Mouse (Mus musculus) thymus, adult 2 months (tissue): ENCODE data around the gene Aqp8. TPM values are rescaled to one million over a fixed set of nuclear protein-coding genes. Genes with fewer than 3 reads are reported as not detected.

ENCODE experiments used
- DNase-seq: peaks from one replicate; pipeline ENCODE4 v3.0.0; 2021
- H3K27ac ChIP-seq: fragments of 200-500 bp; 2 replicates; pipeline ENCODE4 v1.5.1; 2012; ENCODE audit warnings: low read length, control low read depth; ENCODE audit not compliant: control insufficient read depth, insufficient read depth
- H3K27me3 ChIP-seq: fragments of 200-500 bp; 2 replicates; pipeline ENCODE4 v1.6.1; 2012; ENCODE audit warnings: mild to moderate bottlenecking, low read length, moderate library complexity, mixed read lengths; ENCODE audit not compliant: control insufficient read depth, insufficient read depth
- H3K36me3 ChIP-seq: fragments of 200-500 bp; 2 replicates; pipeline ENCODE4 v1.6.1; 2012; ENCODE audit warnings: mild to moderate bottlenecking, low read length, moderate library complexity; ENCODE audit not compliant: control insufficient read depth, insufficient read depth
- H3K4me1 ChIP-seq: fragments of 200-500 bp; replicated peaks from 2 replicates; pipeline ENCODE4 v1.6.1; 2012; ENCODE audit warnings: low read length; ENCODE audit not compliant: control insufficient read depth, insufficient read depth
- H3K4me3 ChIP-seq: fragments of 200-500 bp; 2 replicates; pipeline ENCODE4 v1.5.1; 2012; ENCODE audit warnings: mild to moderate bottlenecking, low read length, control low read depth, moderate library complexity; ENCODE audit not compliant: control insufficient read depth, insufficient read depth
- CTCF ChIP-seq: fragments of 200-500 bp; IDR thresholded peaks from 2 replicates; pipeline ENCODE4 v1.5.1; 2012; ENCODE audit warnings: mild to moderate bottlenecking, control low read depth, low read length, moderate library complexity, borderline replicate concordance; ENCODE audit not compliant: control insufficient read depth, poor library complexity, insufficient read depth; ENCODE audit errors: extremely low read depth
- POLR2A ChIP-seq: fragments of 200-500 bp; IDR thresholded peaks from 2 replicates; pipeline ENCODE4 v1.6.1; 2012; ENCODE audit warnings: mild to moderate bottlenecking, low read length, control low read depth, moderate library complexity; ENCODE audit not compliant: control insufficient read depth, poor library complexity, insufficient read depth; ENCODE audit errors: extremely low read depth
- WGBS: fragments of 180-500 bp; shearing (Covaris S2); methylation state at CpG from one replicate; pipeline ENCODE4 v1.1.7; 2018; 5-methylcytosine and 5-hydroxymethylcytosine counted together
- polyA plus RNA-seq: library from polyadenylated mRNA; depleted of rRNA; stranded (reverse); fragments of >200 nt; gene quantifications from 2 replicates; pipeline ENCODE4 v1.2.3, GENCODE M21; 2012

The Aqp8 gene
- polyA plus RNA-seq, 1 experiment: 0.31 TPM

- no peaks in the 10 kb centered on the region for H3K4me1 ChIP-seq
- no peak overlapping the region for H3K27ac ChIP-seq
- TF ChIP-seq POLR2A (no peak), CTCF (no peak)
- H3K27me3 ChIP-seq: no peaks in the 10 kb centered on the region
- WGBS: 96% methylated on average over 6 of the region's 6 CpGs
- DNase-seq: no peak
- H3K4me3 ChIP-seq: no peak overlapping the region
- peaks cover 14% of the 10 kb centered on the region; the same call in 1 of the 2 replicates for H3K36me3 ChIP-seq
Observed at GRCm38 (mm10) chr7:123425134-123425757, 36.8 kb upstream of the Aqp8 start.

- H3K36me3 ChIP-seq: no peaks in the 10 kb centered on the region
- H3K27me3 ChIP-seq: no peaks in the 10 kb centered on the region
- H3K4me1 ChIP-seq: no peaks in the 10 kb centered on the region
- H3K4me3 ChIP-seq: no peak overlapping the region
- H3K27ac ChIP-seq: no peak overlapping the region
- WGBS: 74% methylated on average over 8 of the region's 8 CpGs
- no peak for DNase-seq
- TF ChIP-seq CTCF: no peak
- no peak for TF ChIP-seq POLR2A
Observed at GRCm38 (mm10) chr7:123429624-123430410, 32.3 kb upstream of the Aqp8 start.

GRCm38 (mm10) chr7:123430411-123430705 is 31.7 kb upstream of the Aqp8 start:
- no peaks in the 10 kb centered on the region for H3K4me1 ChIP-seq
- H3K27ac ChIP-seq: no peak overlapping the region
- H3K4me3 ChIP-seq: no peak overlapping the region
- TF ChIP-seq CTCF: no peak
- TF ChIP-seq POLR2A: no peak
- H3K27me3 ChIP-seq: no peaks in the 10 kb centered on the region
- DNase-seq: no peak
- 96% methylated on average over 4 of the region's 4 CpGs for WGBS
- H3K36me3 ChIP-seq: no peaks in the 10 kb centered on the region

GRCm38 (mm10) chr7:123431206-123431605 is 30.9 kb upstream of the Aqp8 start:
- no peak overlapping the region for H3K27ac ChIP-seq
- TF ChIP-seq CTCF: no peak
- TF ChIP-seq POLR2A: no peak
- no peak overlapping the region for H3K4me3 ChIP-seq
- no peaks in the 10 kb centered on the region for H3K36me3 ChIP-seq
- H3K4me1 ChIP-seq: no peaks in the 10 kb centered on the region
- DNase-seq: no peak
- H3K27me3 ChIP-seq: no peaks in the 10 kb centered on the region
- 86% methylated on average over 4 of the region's 4 CpGs for WGBS

- 95% methylated on average over 1 of the region's 1 CpGs for WGBS
- no peaks in the 10 kb centered on the region for H3K27me3 ChIP-seq
- no peak for TF ChIP-seq POLR2A
- no peak for TF ChIP-seq CTCF
- H3K36me3 ChIP-seq: no peaks in the 10 kb centered on the region
- DNase-seq: no peak
- no peak overlapping the region for H3K4me3 ChIP-seq
- H3K27ac ChIP-seq: no peak overlapping the region
- no peaks in the 10 kb centered on the region for H3K4me1 ChIP-seq
Observed at GRCm38 (mm10) chr7:123442079-123442478, 20.0 kb upstream of the Aqp8 start.

- Histone ChIP-seq H3K4me1 (no peaks in the 10 kb centered on the region), H3K4me3 (no peak overlapping the region), H3K36me3 (no peaks in the 10 kb centered on the region), H3K27me3 (no peaks in the 10 kb centered on the region), H3K27ac (no peak overlapping the region)
- 84% methylated on average over 2 of the region's 2 CpGs for WGBS
- TF ChIP-seq POLR2A (no peak), CTCF (no peak)
- no peak for DNase-seq
Observed at GRCm38 (mm10) chr7:123448794-123449193, 13.3 kb upstream of the Aqp8 start.

- TF ChIP-seq POLR2A (no peak), CTCF (no peak)
- no peak overlapping the region for H3K27ac ChIP-seq
- WGBS: 84% methylated on average over 10 of the region's 10 CpGs
- H3K4me3 ChIP-seq: no peak overlapping the region
- no peaks in the 10 kb centered on the region for H3K4me1 ChIP-seq
- no peaks in the 10 kb centered on the region for H3K36me3 ChIP-seq
- no peak for DNase-seq
- H3K27me3 ChIP-seq: no peaks in the 10 kb centered on the region
Observed at GRCm38 (mm10) chr7:123449676-123450075, 12.4 kb upstream of the Aqp8 start.
